Mouse (Mus musculus) spleen, postnatal 4 days (tissue): ENCODE results near the gene Tubgcp2.

Source experiments
- DNase-seq, 2 experiments: peaks; one replicate each; pipeline ENCODE4 v3.0.0; 2022; ENCODE audit warnings: low spot score in 2 of 2

Gene Tubgcp2

GRCm38 (mm10) chr7:139949893-139950282, 86.6 kb downstream of the Tubgcp2 start:
- no peak for DNase-seq

GRCm38 (mm10) chr7:139946032-139946431, 90.4 kb downstream of the Tubgcp2 start:
- no peak for DNase-seq
